ENCODE assay signal across 9 mouse cellular contexts in the genomic region with DNA sequence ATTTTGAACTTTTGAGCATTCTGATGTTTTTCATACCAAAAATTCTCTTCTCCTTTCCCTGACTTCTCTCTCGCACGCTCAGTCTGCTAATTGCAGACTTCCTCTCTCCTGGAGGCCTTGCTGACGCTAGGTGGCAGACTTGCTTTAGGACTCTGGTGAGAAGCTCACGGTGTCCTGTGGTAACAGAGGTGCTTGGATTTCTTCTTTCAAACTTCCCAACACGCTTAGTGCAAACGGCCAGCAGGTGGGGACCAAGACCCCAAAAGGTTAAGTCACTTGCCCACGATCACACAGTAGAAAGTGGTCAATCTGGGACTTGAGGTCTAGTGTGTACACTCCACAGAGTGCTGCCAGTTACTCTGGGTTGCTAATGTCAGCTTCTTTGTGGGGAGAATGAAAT. TPM values are rescaled to one million over a fixed set of nuclear protein-coding genes. Genes with fewer than 3 reads are reported as not detected.
DNase-seq lines count a peak whose midpoint lies in the region; ATAC-seq lines count a peak whose summit lies in the region.
"Had no signal": no experiment of that assay in that cellular context is flagged by ENCODE, and none has a peak within 500 bp of the region (broad histone marks: within the 10 kb centered on the region; RNA-seq: fewer than 3 reads in every experiment).

No protein-coding gene starts in this region.

- no peak overlapping the region for H3K9ac ChIP-seq in embryonic facial prominence, embryonic 14.5 days (ENCODE audit: low read depth, low read length)
- no peak overlapping the region for H3K9ac ChIP-seq in hindbrain, embryonic 11.5 days (ENCODE audit: low read depth, low read length)
- H3K9ac ChIP-seq: embryonic facial prominence, embryonic 12.5 days had no signal

- H3K4me3 ChIP-seq in embryonic facial prominence, embryonic 14.5 days (ENCODE audit: low read depth, low read length): no peak overlapping the region
- no peak overlapping the region for H3K4me3 ChIP-seq in hindbrain, embryonic 11.5 days (ENCODE audit: low read depth, low read length)
- H3K4me3 ChIP-seq: embryonic facial prominence, embryonic 12.5 days had no signal

- ATAC-seq in embryonic facial prominence, embryonic 14.5 days (ENCODE audit: low read depth): peak; percentile 72; the same call in 1 of the 2 replicates
- ATAC-seq in hindbrain, embryonic 11.5 days (ENCODE audit: low FRiP score): peak; percentile 73; the same call in 1 of the 2 replicates

- WGBS in embryonic facial prominence, embryonic 14.5 days: 7% methylated on average over 7 of the region's 7 CpGs
- 18% methylated on average over 7 of the region's 7 CpGs for WGBS in hindbrain, embryonic 11.5 days

- no peak overlapping the region for H3K27ac ChIP-seq in embryonic facial prominence, embryonic 14.5 days (replicated peaks; ENCODE audit: low read depth, low read length)
- no peak overlapping the region for H3K27ac ChIP-seq in hindbrain, embryonic 11.5 days (ENCODE audit: low read depth, low read length)
- H3K27ac ChIP-seq: embryonic facial prominence, embryonic 12.5 days had no signal

- H3K27me3 ChIP-seq in embryonic facial prominence, embryonic 14.5 days (replicated peaks; ENCODE audit: control insufficient read depth, insufficient read depth, low read length): no peaks in the 10 kb centered on the region
- H3K27me3 ChIP-seq in hindbrain, embryonic 11.5 days (ENCODE audit: control insufficient read depth, insufficient read depth, low read length): no peaks in the 10 kb centered on the region
- H3K27me3 ChIP-seq: embryonic facial prominence, embryonic 12.5 days had no signal

- H3K9me3 ChIP-seq in embryonic facial prominence, embryonic 14.5 days (ENCODE audit: control insufficient read depth, low read length): no peaks in the 10 kb centered on the region
- no peaks in the 10 kb centered on the region for H3K9me3 ChIP-seq in hindbrain, embryonic 11.5 days (ENCODE audit: control insufficient read depth, low read length)
- H3K9me3 ChIP-seq: embryonic facial prominence, embryonic 12.5 days had no signal

- peaks cover 49% of the 10 kb centered on the region for H3K36me3 ChIP-seq in embryonic facial prominence, embryonic 14.5 days (ENCODE audit: control insufficient read depth, insufficient read depth, low read length)
- H3K36me3 ChIP-seq in hindbrain, embryonic 11.5 days (ENCODE audit: control insufficient read depth, insufficient read depth, low read length): no peaks in the 10 kb centered on the region

- H3K4me2 ChIP-seq in embryonic facial prominence, embryonic 14.5 days (ENCODE audit: low read depth, low read length): no peak overlapping the region
- no peak overlapping the region for H3K4me2 ChIP-seq in hindbrain, embryonic 11.5 days (replicated peaks; ENCODE audit: low read depth, low read length)
- H3K4me2 ChIP-seq: embryonic facial prominence, embryonic 12.5 days had no signal

- H3K4me1 ChIP-seq in embryonic facial prominence, embryonic 14.5 days (ENCODE audit: control insufficient read depth, insufficient read depth, low read length): no peaks in the 10 kb centered on the region
- no peaks in the 10 kb centered on the region for H3K4me1 ChIP-seq in hindbrain, embryonic 11.5 days (replicated peaks; ENCODE audit: control insufficient read depth, insufficient read depth, low read length)

- peak; percentile 5 for DNase-seq in 3T3-L1 (ENCODE audit: low read depth, low spot score)
- DNase-seq in ZHBTc4 (ENCODE audit: low read depth, low spot score): peak; percentile 83
- peak; percentile 89 for DNase-seq in embryonic facial prominence, embryonic 14.5 days (ENCODE audit: low spot score)
- DNase-seq in hindbrain, embryonic 11.5 days (ENCODE audit: low spot score): peak; percentile 79
- DNase-seq in layer of hippocampus, postnatal 10 days (ENCODE audit: low spot score in 2 of 2): peak; percentile 81 to 87
- peak; percentile 76 for DNase-seq in lung, postnatal 36 days
- peak; percentile 67 for DNase-seq in right cerebral cortex, adult 18-20 months
- peak; percentile 78 for DNase-seq in thymus, postnatal 4 days

RNA-seq across cellular contexts. Expression of gene Zkscan6, which starts 13.9 kb away (rescaled TPM):
- 11.4 and 14.7 TPM in 2 replicates for polyA plus RNA-seq in embryonic facial prominence, embryonic 14.5 days (2014; fragmentation: Nextera tagmentation; extraction: Ambion mirVana)
- 10.6 and 15.2 TPM in 2 replicates for polyA plus RNA-seq in hindbrain, embryonic 11.5 days (2014; fragmentation: Nextera tagmentation; extraction: Ambion mirVana)
- 10 to 100 TPM; 11.6 to 14.1 TPM for total RNA-seq in layer of hippocampus, postnatal 10 days (2021)

RNA-seq across cellular contexts. Expression of gene Map2k4, which starts 32.8 kb away (rescaled TPM):
- polyA plus RNA-seq in embryonic facial prominence, embryonic 14.5 days (2014; fragmentation: Nextera tagmentation; extraction: Ambion mirVana): 70.9 and 71.1 TPM in 2 replicates
- 82.7 and 87.7 TPM in 2 replicates for polyA plus RNA-seq in hindbrain, embryonic 11.5 days (2014; fragmentation: Nextera tagmentation; extraction: Ambion mirVana)
- 100 to 1,000 TPM; 210 to 233 TPM for total RNA-seq in layer of hippocampus, postnatal 10 days (2021)

Comparison
In these comparisons a context has a peak if more than half of its experiments do, and no peak if none do; other contexts are left out.
1. DNase-seq: peak in every context shown above with its lines; median percentile 89 in embryonic facial prominence, embryonic 14.5 days; 84 in layer of hippocampus, postnatal 10 days; 83 in ZHBTc4; 79 in hindbrain, embryonic 11.5 days; 78 in thymus, postnatal 4 days; 76 in lung, postnatal 36 days; 67 in right cerebral cortex, adult 18-20 months; 5 in 3T3-L1.